Mouse (Mus musculus): Measurements from ENCODE around the gene Rpl18a. TPM values are rescaled to one million over a fixed set of nuclear protein-coding genes. Genes with fewer than 3 reads are reported as not detected.

The Rpl18a gene
- polyA plus RNA-seq, 1 experiment, result 5,695 TPM

- Histone ChIP-seq H3ac (ENCODE audit: control insufficient read depth, insufficient read length) (peak within 1 kb of the TSS; percentile 85), H3K4me2 (ENCODE audit: low read depth) (peak within 1 kb of the TSS; percentile 85), H3K4me3 (peak within 1 kb of the TSS; percentile 46), H3K36me3 (ENCODE audit: control insufficient read depth, insufficient read depth) (no peaks in the 10 kb centered on the region), H3K27me3 (ENCODE audit: control insufficient read depth, insufficient read depth, insufficient read length) (no peaks in the 10 kb centered on the region), H3K79me2 (ENCODE audit: control insufficient read depth, insufficient read depth) (peaks cover 35% of the 10 kb centered on the region)
- TF ChIP-seq MYOD1 (IDR thresholded peaks at IDR 0.05; ENCODE audit: control insufficient read depth in 1 of 3, insufficient read length in 2 of 3, low read depth in 2 of 3) (peak in 2 of 3 experiments; percentile 93 to 95), MYOG (IDR thresholded peaks at IDR 0.05; ENCODE audit: control insufficient read depth in 1 of 3, insufficient read depth in 1 of 3, insufficient read length in 2 of 3, low read depth in 2 of 3) (peak in 2 of 3 experiments; percentile 87 to 88), POLR2A (IDR thresholded peaks at IDR 0.05; ENCODE audit: insufficient read length, low read depth) (peak; percentile 89), TCF12 (IDR thresholded peaks at IDR 0.05; ENCODE audit: insufficient read depth, poor library complexity, severe bottlenecking) (no peak), REST (IDR thresholded peaks at IDR 0.05; ENCODE audit: insufficient read depth, insufficient read length) (peak; percentile 27), POLR2AphosphoS2 (IDR thresholded peaks at IDR 0.05; ENCODE audit: insufficient read length, low read depth) (peak; percentile 84)
Measured at GRCm38 (mm10) chr8:70905831-70906736, 8.9 kb upstream of the Rpl18a start, which contains the start of gene Map1s. Gene Map1s (plus strand): TSS chr8:70905932.

GRCm38 (mm10) chr8:70905463-70905830 is 8.2 kb upstream of the Rpl18a start:
- no peak for TF ChIP-seq POLR2AphosphoS2 (IDR thresholded peaks at IDR 0.05; ENCODE audit: insufficient read length, low read depth)
- no peak for TF ChIP-seq E2F4 (IDR thresholded peaks at IDR 0.05; ENCODE audit: insufficient read depth)
- TF ChIP-seq TCF12 (IDR thresholded peaks at IDR 0.05; ENCODE audit: insufficient read depth, poor library complexity, severe bottlenecking), result no peak
- TF ChIP-seq MYOD1 (IDR thresholded peaks at IDR 0.05; ENCODE audit: control insufficient read depth in 1 of 3, insufficient read length in 2 of 3, low read depth in 2 of 3), result no peak
- TF ChIP-seq POLR2A (IDR thresholded peaks at IDR 0.05; ENCODE audit: insufficient read length, low read depth), result no peak
- no peak for TF ChIP-seq SRF (IDR thresholded peaks at IDR 0.05; ENCODE audit: control insufficient read depth, insufficient read length, low read depth)
- TF ChIP-seq REST (IDR thresholded peaks at IDR 0.05; ENCODE audit: insufficient read depth, insufficient read length), result no peak
- no peak for TF ChIP-seq USF1 (IDR thresholded peaks at IDR 0.05; ENCODE audit: low read depth)
- no peak for TF ChIP-seq CEBPB (IDR thresholded peaks at IDR 0.05; ENCODE audit: insufficient read depth, poor library complexity, severe bottlenecking)
- no peak for TF ChIP-seq MAX (IDR thresholded peaks at IDR 0.05; ENCODE audit: low read depth)
- TF ChIP-seq MYOG (IDR thresholded peaks at IDR 0.05; ENCODE audit: control insufficient read depth in 1 of 3, insufficient read depth in 1 of 3, insufficient read length in 2 of 3, low read depth in 2 of 3), result no peak
- TF ChIP-seq TCF3 (IDR thresholded peaks at IDR 0.05; ENCODE audit: insufficient read length, low read depth), result no peak
- no peaks in the 10 kb centered on the region for H3K36me3 ChIP-seq (ENCODE audit: control insufficient read depth, insufficient read depth)

DNA sequence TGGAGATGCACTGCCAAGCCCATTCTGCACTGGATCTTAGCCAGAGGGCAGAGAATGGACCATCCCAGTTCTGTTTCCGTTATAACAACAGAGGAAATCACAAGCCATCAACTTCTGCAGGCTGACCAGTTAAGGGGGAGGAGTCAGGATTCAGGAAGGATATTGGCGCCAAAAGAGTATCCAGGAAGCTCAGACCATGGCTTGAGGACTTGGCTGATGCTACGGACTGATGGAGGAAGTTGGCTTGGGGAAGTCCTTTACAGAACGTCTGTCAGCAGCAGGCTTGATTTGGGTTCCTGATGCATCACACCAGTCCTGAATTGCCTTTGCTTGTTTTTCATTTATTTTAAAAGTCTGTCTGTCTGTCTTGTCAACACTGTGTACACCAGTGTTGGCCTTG is 7.3 kb upstream of the Rpl18a start:
- H3ac ChIP-seq (ENCODE audit: control insufficient read depth, insufficient read length), result no peak overlapping the region
- no peaks in the 10 kb centered on the region for H3K27me3 ChIP-seq (ENCODE audit: control insufficient read depth, insufficient read depth, insufficient read length)
- no peaks in the 10 kb centered on the region for H3K36me3 ChIP-seq (ENCODE audit: control insufficient read depth, insufficient read depth)
- TF ChIP-seq POLR2AphosphoS2 (IDR thresholded peaks at IDR 0.05; ENCODE audit: insufficient read length, low read depth) (no peak), SRF (IDR thresholded peaks at IDR 0.05; ENCODE audit: control insufficient read depth, insufficient read length, low read depth) (no peak), REST (IDR thresholded peaks at IDR 0.05; ENCODE audit: insufficient read depth, insufficient read length) (no peak), POLR2A (IDR thresholded peaks at IDR 0.05; ENCODE audit: insufficient read length, low read depth) (no peak)
- H3K4me2 ChIP-seq (ENCODE audit: low read depth), result no peak overlapping the region
- peak overlapping the region; percentile 46 for H3K4me3 ChIP-seq
- peaks cover 30% of the 10 kb centered on the region for H3K79me2 ChIP-seq (ENCODE audit: control insufficient read depth, insufficient read depth)

More at GRCm38 (mm10) chr8:70905463-70905830, 8.2 kb upstream of the Rpl18a start:
- Histone ChIP-seq H3ac (ENCODE audit: control insufficient read depth, insufficient read length) (peak overlapping the region; percentile 85), H3K79me2 (ENCODE audit: control insufficient read depth, insufficient read depth) (peaks cover 32% of the 10 kb centered on the region), H3K4me3 (peak overlapping the region; percentile 46), H3K27me3 (ENCODE audit: control insufficient read depth, insufficient read depth, insufficient read length) (no peaks in the 10 kb centered on the region), H3K4me2 (ENCODE audit: low read depth) (peak overlapping the region; percentile 85)

DNA sequence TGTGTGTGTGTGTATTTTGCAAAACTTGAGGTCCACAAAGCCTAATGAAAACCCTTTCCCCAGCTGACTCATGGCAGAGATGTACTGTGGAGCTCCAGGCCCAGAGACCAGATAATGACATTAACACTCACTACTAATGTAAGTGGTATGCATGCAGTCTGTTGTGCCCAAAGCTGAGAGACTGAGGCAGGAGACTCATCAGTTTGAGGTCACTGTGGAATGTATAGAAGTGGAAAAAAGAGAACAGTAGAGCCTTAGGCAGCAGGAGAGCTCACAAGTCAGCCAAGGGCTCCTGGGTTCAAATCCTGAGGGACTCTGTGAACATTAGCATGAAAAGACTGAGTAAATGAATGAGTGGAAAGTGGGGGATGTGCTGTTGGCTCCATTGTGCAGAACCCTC is 6.4 kb upstream of the Rpl18a start:
- Histone ChIP-seq H3K4me2 (ENCODE audit: low read depth) (peak overlapping the region; percentile 4), H3K4me3 (no peak overlapping the region), H3ac (ENCODE audit: control insufficient read depth, insufficient read length) (no peak overlapping the region), H3K79me2 (ENCODE audit: control insufficient read depth, insufficient read depth) (peaks cover 20% of the 10 kb centered on the region), H3K27me3 (ENCODE audit: control insufficient read depth, insufficient read depth, insufficient read length) (no peaks in the 10 kb centered on the region), H3K36me3 (ENCODE audit: control insufficient read depth, insufficient read depth) (no peaks in the 10 kb centered on the region)
- no peak for TF ChIP-seq MYOD1 (IDR thresholded peaks at IDR 0.05; ENCODE audit: control insufficient read depth in 1 of 3, insufficient read length in 2 of 3, low read depth in 2 of 3)
- TF ChIP-seq CEBPB (IDR thresholded peaks at IDR 0.05; ENCODE audit: insufficient read depth, poor library complexity, severe bottlenecking), result no peak
- TF ChIP-seq POLR2A (IDR thresholded peaks at IDR 0.05; ENCODE audit: insufficient read length, low read depth), result no peak
- TF ChIP-seq TCF3 (IDR thresholded peaks at IDR 0.05; ENCODE audit: insufficient read length, low read depth), result no peak
- no peak for TF ChIP-seq TCF12 (IDR thresholded peaks at IDR 0.05; ENCODE audit: insufficient read depth, poor library complexity, severe bottlenecking)
- TF ChIP-seq POLR2AphosphoS2 (IDR thresholded peaks at IDR 0.05; ENCODE audit: insufficient read length, low read depth), result no peak
- no peak for TF ChIP-seq E2F4 (IDR thresholded peaks at IDR 0.05; ENCODE audit: insufficient read depth)
- TF ChIP-seq REST (IDR thresholded peaks at IDR 0.05; ENCODE audit: insufficient read depth, insufficient read length), result no peak

- no peaks in the 10 kb centered on the region for H3K27me3 ChIP-seq (ENCODE audit: control insufficient read depth, insufficient read depth, insufficient read length)
- no peak overlapping the region for H3K4me3 ChIP-seq
- H3K79me2 ChIP-seq (ENCODE audit: control insufficient read depth, insufficient read depth), result peaks cover 17% of the 10 kb centered on the region
- no peak overlapping the region for H3ac ChIP-seq (ENCODE audit: control insufficient read depth, insufficient read length)
- H3K36me3 ChIP-seq (ENCODE audit: control insufficient read depth, insufficient read depth), result no peaks in the 10 kb centered on the region
- no peak for TF ChIP-seq MYOG (IDR thresholded peaks at IDR 0.05; ENCODE audit: control insufficient read depth in 1 of 3, insufficient read depth in 1 of 3, insufficient read length in 2 of 3, low read depth in 2 of 3)
- TF ChIP-seq TCF12 (IDR thresholded peaks at IDR 0.05; ENCODE audit: insufficient read depth, poor library complexity, severe bottlenecking), result no peak
- TF ChIP-seq E2F4 (IDR thresholded peaks at IDR 0.05; ENCODE audit: insufficient read depth), result no peak
- TF ChIP-seq MAX (IDR thresholded peaks at IDR 0.05; ENCODE audit: low read depth), result no peak
- no peak for TF ChIP-seq USF1 (IDR thresholded peaks at IDR 0.05; ENCODE audit: low read depth)
- no peak for TF ChIP-seq CEBPB (IDR thresholded peaks at IDR 0.05; ENCODE audit: insufficient read depth, poor library complexity, severe bottlenecking)
- no peak for TF ChIP-seq SRF (IDR thresholded peaks at IDR 0.05; ENCODE audit: control insufficient read depth, insufficient read length, low read depth)
- TF ChIP-seq POLR2A (IDR thresholded peaks at IDR 0.05; ENCODE audit: insufficient read length, low read depth), result no peak
- TF ChIP-seq POLR2AphosphoS2 (IDR thresholded peaks at IDR 0.05; ENCODE audit: insufficient read length, low read depth), result no peak
- no peak for TF ChIP-seq TCF3 (IDR thresholded peaks at IDR 0.05; ENCODE audit: insufficient read length, low read depth)
- TF ChIP-seq REST (IDR thresholded peaks at IDR 0.05; ENCODE audit: insufficient read depth, insufficient read length), result no peak
- no peak for TF ChIP-seq MYOD1 (IDR thresholded peaks at IDR 0.05; ENCODE audit: control insufficient read depth in 1 of 3, insufficient read length in 2 of 3, low read depth in 2 of 3)
- no peak overlapping the region for H3K4me2 ChIP-seq (ENCODE audit: low read depth)
Measured at GRCm38 (mm10) chr8:70903112-70903511, 5.9 kb upstream of the Rpl18a start.
